Mouse (Mus musculus) gastrocnemius, adult 2 months (tissue): ENCODE results near the gene Tmem87b. TPM values are rescaled to one million over a fixed set of nuclear protein-coding genes. Genes with fewer than 3 reads are reported as not detected.
A peak's percentile ranks its signal among the peaks of the same experiment; 100 is the strongest.

Experiments
- DNase-seq: peaks from one replicate; pipeline ENCODE4 v3.0.0; 2022
- H3K27ac ChIP-seq: fragments of 200-600 bp; 2 replicates; pipeline ENCODE4 v1.8.1; 2022; ENCODE audit warnings: mild to moderate bottlenecking
- H3K4me3 ChIP-seq: fragments of 200-600 bp; 2 replicates; pipeline ENCODE4 v1.8.1; 2022; ENCODE audit warnings: mild to moderate bottlenecking, moderate library complexity
- CTCF ChIP-seq: fragments of 200-600 bp; IDR thresholded peaks from 2 replicates; pipeline ENCODE4 v1.8.1; 2022; ENCODE audit warnings: antibody characterized with exemption, mild to moderate bottlenecking, moderate library complexity
- intact Hi-C: fragments of 180-260 bp; cut with DNase I; formaldehyde crosslinking; loops from one replicate; pipeline ENCODE4 v1.15.1; 2025
- total RNA-seq, 2 experiments: library from RNA; stranded (reverse); gene quantifications; 2 replicates each; pipeline ENCODE4 v1.2.3; 2021

The Tmem87b gene
- total RNA-seq, 2 experiments from 2014 or later, result 15.9 to 16.1 TPM

- no peak for DNase-seq
- Histone ChIP-seq H3K4me3 (peak overlapping the region; percentile 24), H3K27ac (no peak overlapping the region)
- TF ChIP-seq CTCF, result no peak
- intact Hi-C loops, result no loop called here
Observed at GRCm38 (mm10) chr2:128865061-128865460, 47.1 kb downstream of the Tmem87b start.

GRCm38 (mm10) chr2:128871656-128872055 lies 53.7 kb downstream of the Tmem87b start:
- TF ChIP-seq CTCF, result no peak
- Histone ChIP-seq H3K4me3 (no peak overlapping the region), H3K27ac (no peak overlapping the region)
- intact Hi-C loops, result no loop called here
- peak; percentile 22 for DNase-seq

GRCm38 (mm10) chr2:128872256-128872655 lies 54.3 kb downstream of the Tmem87b start:
- Histone ChIP-seq H3K4me3 (no peak overlapping the region), H3K27ac (no peak overlapping the region)
- intact Hi-C loops, result no loop called here
- TF ChIP-seq CTCF, result no peak
- no peak for DNase-seq

- no peak for DNase-seq
- H3K27ac ChIP-seq, result no peak overlapping the region
- intact Hi-C loops, result no loop called here
- no peak for TF ChIP-seq CTCF
- H3K4me3 ChIP-seq, result no peak overlapping the region
Observed at GRCm38 (mm10) chr2:128875526-128875925, 57.6 kb downstream of the Tmem87b start.

GRCm38 (mm10) chr2:128881236-128881635 lies 63.3 kb downstream of the Tmem87b start:
- Histone ChIP-seq H3K4me3 (no peak overlapping the region), H3K27ac (no peak overlapping the region)
- DNase-seq, result no peak
- intact Hi-C loops, result no loop called here
- peak; percentile 47 for TF ChIP-seq CTCF

- intact Hi-C loops, result no loop called here
- no peak overlapping the region for H3K27ac ChIP-seq
- TF ChIP-seq CTCF, result no peak
- no peak for DNase-seq
- H3K4me3 ChIP-seq, result no peak overlapping the region
Observed at GRCm38 (mm10) chr2:128885225-128885811, 67.4 kb downstream of the Tmem87b start.

GRCm38 (mm10) chr2:128887866-128888550 lies 70.1 kb downstream of the Tmem87b start:
- intact Hi-C loops, result no loop called here
- no peak for TF ChIP-seq CTCF
- DNase-seq, result no peak
- Histone ChIP-seq H3K4me3 (no peak overlapping the region), H3K27ac (no peak overlapping the region)

GRCm38 (mm10) chr2:128890661-128891335 lies 72.9 kb downstream of the Tmem87b start:
- intact Hi-C loops, result no loop called here
- TF ChIP-seq CTCF, result no peak
- no peak overlapping the region for H3K4me3 ChIP-seq

GRCm38 (mm10) chr2:128892180-128892721 lies 74.3 kb downstream of the Tmem87b start:
- DNase-seq, result peak; percentile 27
- Histone ChIP-seq H3K27ac (no peak overlapping the region), H3K4me3 (peak overlapping the region; percentile 54)
- intact Hi-C loops, result no loop called here
- TF ChIP-seq CTCF, result no peak

More at GRCm38 (mm10) chr2:128890661-128891335, 72.9 kb downstream of the Tmem87b start:
- no peak for DNase-seq
- no peak overlapping the region for H3K27ac ChIP-seq

- Histone ChIP-seq H3K27ac (no peak overlapping the region), H3K4me3 (no peak overlapping the region)
- intact Hi-C loops, result no loop called here
- TF ChIP-seq CTCF, result no peak
- no peak for DNase-seq
Observed at GRCm38 (mm10) chr2:128902843-128903242, 84.9 kb downstream of the Tmem87b start.

- intact Hi-C loops, result no loop called here
- no peak for TF ChIP-seq CTCF
- H3K27ac ChIP-seq, result no peak overlapping the region
- no peak for DNase-seq
- no peak overlapping the region for H3K4me3 ChIP-seq
Observed at GRCm38 (mm10) chr2:128903661-128904060, 85.7 kb downstream of the Tmem87b start.

Other genes starting within 250 kb of the Tmem87b start
- gene Spdye4c, start 226.9 kb upstream of the Tmem87b start, total RNA-seq, result not detected
- gene Anapc1, start 130.7 kb upstream of the Tmem87b start, total RNA-seq, result 10 to 100 TPM; 35.5 to 38.0 TPM
- gene Mertk, start 119.2 kb upstream of the Tmem87b start, total RNA-seq, result 1 to 10 TPM; 1.6 to 3.5 TPM
- 1 to 10 TPM; 2.2 to 4.3 TPM for gene Fbln7, start 44.9 kb downstream of the Tmem87b start, total RNA-seq
- 1 to 10 TPM; 8.4 to 9.7 TPM for gene Zc3h8, start 126.0 kb downstream of the Tmem87b start, total RNA-seq
- gene Zc3h6, start 149.3 kb downstream of the Tmem87b start, total RNA-seq, result 1 to 10 TPM; 5.0 to 9.0 TPM
- gene Gm10762, start 149.6 kb downstream of the Tmem87b start, total RNA-seq, result 10 to 100 TPM; 12.6 to 13.9 TPM
- not detected for gene Vinac1, start 230.1 kb downstream of the Tmem87b start, total RNA-seq
- gene Ttl, start 247.8 kb downstream of the Tmem87b start, total RNA-seq, result 1 to 10 TPM; 5.8 to 10.0 TPM